Mouse (Mus musculus) large intestine, adult 2 months (tissue): ENCODE measurements around the gene Bcl7a. TPM values are rescaled to one million over a fixed set of nuclear protein-coding genes. Genes with fewer than 3 reads are reported as not detected.

Experiments
- DNase-seq: peaks from one replicate; pipeline ENCODE4 v3.0.0-alpha.2; 2012; ENCODE audit warnings: low read depth, low spot score
- WGBS: fragments of 180-500 bp; shearing (Covaris S2); methylation state at CpG from one replicate; pipeline ENCODE4 v1.1.7; 2018; 5-methylcytosine and 5-hydroxymethylcytosine counted together
- polyA plus RNA-seq: library from polyadenylated mRNA; depleted of rRNA; stranded (reverse); fragments of >200 nt; gene quantifications from 2 replicates; pipeline ENCODE4 v1.2.3, GENCODE M21; 2012

Gene Bcl7a
- polyA plus RNA-seq, 1 experiment = 4.1 TPM

- no peak for DNase-seq
- WGBS = 66% methylated on average over 15 of the region's 15 CpGs
Measured at GRCm38 (mm10) chr5:123326006-123326750, 17.5 kb upstream of the Bcl7a start.

- no peak for DNase-seq
- 74% methylated on average over 9 of the region's 9 CpGs for WGBS
Measured at GRCm38 (mm10) chr5:123326751-123327148, 16.9 kb upstream of the Bcl7a start.

- DNase-seq = no peak
- WGBS = 73% methylated on average over 8 of the region's 8 CpGs
Measured at GRCm38 (mm10) chr5:123327686-123328085, 15.9 kb upstream of the Bcl7a start.

- 71% methylated on average over 6 of the region's 6 CpGs for WGBS
- DNase-seq = no peak
Measured at GRCm38 (mm10) chr5:123333566-123333965, 10.1 kb upstream of the Bcl7a start.

- WGBS = 73% methylated on average over 4 of the region's 4 CpGs
Measured at GRCm38 (mm10) chr5:123336205-123336961, 7.3 kb upstream of the Bcl7a start.

GRCm38 (mm10) chr5:123338463-123338862 is 5.2 kb upstream of the Bcl7a start:
- no peak for DNase-seq
- 71% methylated on average over 3 of the region's 3 CpGs for WGBS

More at GRCm38 (mm10) chr5:123336205-123336961, 7.3 kb upstream of the Bcl7a start:
- no peak for DNase-seq

GRCm38 (mm10) chr5:123344628-123344962 is 961 bp downstream of the Bcl7a start:
- WGBS = under 1% methylated on average over 51 of the region's 51 CpGs
- DNase-seq = no peak

GRCm38 (mm10) chr5:123344963-123345852 is 1.6 kb downstream of the Bcl7a start:
- no peak for DNase-seq
- under 1% methylated on average over 82 of the region's 87 CpGs for WGBS

GRCm38 (mm10) chr5:123345853-123346654 is 2.4 kb downstream of the Bcl7a start:
- WGBS = 5% methylated on average over 22 of the region's 22 CpGs
- no peak for DNase-seq

GRCm38 (mm10) chr5:123346701-123347270 is 3.2 kb downstream of the Bcl7a start:
- 47% methylated on average over 7 of the region's 7 CpGs for WGBS
- no peak for DNase-seq

GRCm38 (mm10) chr5:123347985-123348384 is 4.4 kb downstream of the Bcl7a start:
- WGBS = 76% methylated on average over 2 of the region's 2 CpGs
- DNase-seq = no peak

GRCm38 (mm10) chr5:123350386-123350785 is 6.8 kb downstream of the Bcl7a start:
- DNase-seq = no peak
- WGBS = 46% methylated on average over 10 of the region's 10 CpGs

GRCm38 (mm10) chr5:123355918-123356317 is 12.3 kb downstream of the Bcl7a start:
- DNase-seq = no peak
- 48% methylated on average over 11 of the region's 11 CpGs for WGBS

GRCm38 (mm10) chr5:123357253-123357652 is 13.6 kb downstream of the Bcl7a start:
- 83% methylated on average over 4 of the region's 4 CpGs for WGBS
- DNase-seq = no peak

GRCm38 (mm10) chr5:123359431-123359830 is 15.8 kb downstream of the Bcl7a start:
- WGBS = 92% methylated on average over 6 of the region's 6 CpGs
- DNase-seq = no peak

- 83% methylated on average over 4 of the region's 4 CpGs for whole genome bisulfite sequencing
- DNase-seq = no peak
Measured at GRCm38 (mm10) chr5:123362911-123363310, 19.3 kb downstream of the Bcl7a start.

GRCm38 (mm10) chr5:123364302-123364971 is 20.8 kb downstream of the Bcl7a start:
- no peak for DNase-seq
- 57% methylated on average over 11 of the region's 11 CpGs for WGBS

GRCm38 (mm10) chr5:123368869-123369488 is 25.3 kb downstream of the Bcl7a start:
- WGBS = 75% methylated on average over 13 of the region's 13 CpGs

More at GRCm38 (mm10) chr5:123368869-123369488, 25.3 kb downstream of the Bcl7a start:
- no peak for DNase-seq
